Mouse (Mus musculus) erythroblast, embryonic 14.5 days (primary cell): ENCODE data around the gene C2cd5.

Source experiments
- GATA1 ChIP-seq: IDR thresholded peaks from 2 replicates; pipeline ENCODE4 v1.6.1; 2012; ENCODE audit warnings: low read length, inconsistent platforms, mixed read lengths
- TAL1 ChIP-seq: IDR thresholded peaks from 3 replicates; pipeline ENCODE4 v1.6.1; 2012; ENCODE audit warnings: low read length, inconsistent platforms, mixed read lengths

DNA sequence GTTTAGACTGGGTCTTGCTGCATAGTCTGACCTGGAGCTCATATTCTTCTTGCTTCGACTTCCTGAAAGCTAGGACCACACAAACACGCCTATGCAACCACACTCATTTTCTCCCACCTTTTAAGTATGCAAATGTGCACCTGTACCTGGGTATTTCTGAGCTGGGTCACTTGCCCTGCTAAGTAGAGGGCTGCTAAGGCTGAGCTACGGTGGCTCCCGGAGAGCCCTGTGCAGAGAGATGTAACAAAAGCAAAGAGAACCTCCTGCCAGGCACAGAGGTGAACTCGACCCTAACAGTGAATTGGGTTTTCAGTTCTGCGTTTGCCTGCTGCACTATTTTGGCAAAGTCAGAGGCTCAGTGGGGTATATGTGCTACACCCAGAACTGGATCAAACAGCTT lies 112.3 kb downstream of the C2cd5 start:
- no peak for TF ChIP-seq TAL1
- no peak for TF ChIP-seq GATA1
